Mouse (Mus musculus) lung, postnatal 0 days (tissue): ENCODE measurements around the gene Mast3. TPM values are rescaled to one million over a fixed set of nuclear protein-coding genes. Genes with fewer than 3 reads are reported as not detected.

ENCODE experiments used
- ATAC-seq: fragments of 200-750 bp; cut with Nextera tagmentation; 2 replicates; pipeline ENCODE4 v1.8.0; 2017; ENCODE audit warnings: moderate library complexity
- DNase-seq: peaks from one replicate; pipeline ENCODE4 v3.0.0-alpha.2; 2016; ENCODE audit warnings: low spot score
- H3K27ac ChIP-seq: fragments of 300-500 bp; sonication (generic); 2 replicates; pipeline ENCODE4 v1.5.1; 2014; ENCODE audit warnings: antibody characterized with exemption, mild to moderate bottlenecking, low read length, mixed read lengths
- H3K27me3 ChIP-seq: fragments of 300-500 bp; sonication (generic); replicated peaks from 2 replicates; pipeline ENCODE4 v1.6.1; 2014; ENCODE audit warnings: low read length, mixed read lengths; ENCODE audit not compliant: insufficient read depth
- H3K36me3 ChIP-seq: fragments of 300-500 bp; sonication (generic); 2 replicates; pipeline ENCODE4 v1.6.1; 2014; ENCODE audit warnings: low read length, mixed read lengths; ENCODE audit not compliant: insufficient read depth
- H3K4me1 ChIP-seq: fragments of 300-500 bp; sonication (generic); 2 replicates; pipeline ENCODE4 v1.6.1; 2014; ENCODE audit warnings: antibody characterized with exemption, low read depth, low read length, mixed read lengths; ENCODE audit not compliant: insufficient read depth
- H3K4me2 ChIP-seq: fragments of 300-500 bp; sonication (generic); replicated peaks from 2 replicates; pipeline ENCODE4 v1.6.1; 2014; ENCODE audit warnings: low read depth, mild to moderate bottlenecking, low read length, moderate library complexity, mixed read lengths
- H3K4me3 ChIP-seq: fragments of 300-500 bp; sonication (generic); 2 replicates; pipeline ENCODE4 v1.5.1; 2014; ENCODE audit warnings: low read depth, low read length
- H3K9ac ChIP-seq: fragments of 300-500 bp; sonication (generic); replicated peaks from 2 replicates; pipeline ENCODE4 v1.6.1; 2014; ENCODE audit warnings: low read depth, mild to moderate bottlenecking
- H3K9me3 ChIP-seq: fragments of 300-500 bp; sonication (generic); 2 replicates; pipeline ENCODE4 v1.6.1; 2016; ENCODE audit warnings: low read length, mixed read lengths
- CTCF ChIP-seq: IDR thresholded peaks from 2 replicates; pipeline ENCODE4 v1.5.1; 2016; ENCODE audit warnings: antibody characterized with exemption, mild to moderate bottlenecking
- EP300 ChIP-seq: IDR thresholded peaks from 2 replicates; pipeline ENCODE4 v1.6.1; 2016; ENCODE audit warnings: antibody characterized with exemption, mild to moderate bottlenecking, control low read depth
- WGBS: fragments of 180-500 bp; shearing (Covaris S2); extraction: QIAGEN DNeasy Blood & Tissue Kit; methylation state at CpG from one replicate; pipeline ENCODE4 v1.1.7; 2014; 5-methylcytosine and 5-hydroxymethylcytosine counted together
- microRNA-seq: library from miRNA; unstranded; fragments of <30 nt; microRNA quantifications from one replicate; pipeline ENCODE4, GENCODE M21; 2016
- polyA plus RNA-seq: library from polyadenylated mRNA; unstranded; fragments of >200 nt; fragmentation: Nextera tagmentation; extraction: Ambion mirVana; gene quantifications from 2 replicates; pipeline ENCODE4 v1.2.1, GENCODE M21; 2015

Gene Mast3
- polyA plus RNA-seq, 1 experiment from 2014 or later = 7.6 TPM

GRCm38 (mm10) chr8:70730956-70731355 is 73.9 kb downstream of the Mast3 start:
- no peak overlapping the region for H3K27ac ChIP-seq
- ATAC-seq = no peak
- H3K27me3 ChIP-seq = peaks cover 3% of the 10 kb centered on the region; the same call in 1 of the 2 replicates
- H3K36me3 ChIP-seq = no peaks in the 10 kb centered on the region
- TF ChIP-seq CTCF = no peak
- TF ChIP-seq EP300 = no peak
- no peaks in the 10 kb centered on the region; the same call in 1 of the 2 replicates for H3K4me1 ChIP-seq
- H3K9ac ChIP-seq = no peak overlapping the region
- no peak overlapping the region for H3K4me3 ChIP-seq
- no peak for DNase-seq
- 87% methylated on average over 4 of the region's 4 CpGs for WGBS
- H3K4me2 ChIP-seq = no peak overlapping the region
- no peaks in the 10 kb centered on the region for H3K9me3 ChIP-seq

GRCm38 (mm10) chr8:70729808-70730475 is 74.9 kb downstream of the Mast3 start:
- Histone ChIP-seq H3K27me3 (peaks cover 3% of the 10 kb centered on the region; the same call in 1 of the 2 replicates), H3K27ac (no peak overlapping the region)

More at GRCm38 (mm10) chr8:70729808-70730475, 74.9 kb downstream of the Mast3 start:
- H3K4me1 ChIP-seq = no peaks in the 10 kb centered on the region; the same call in 1 of the 2 replicates
- DNase-seq = peak; percentile 54
- H3K9me3 ChIP-seq = no peaks in the 10 kb centered on the region
- 0 out of 2 replicates have a peak overlapping the region, but pooled peaks have one; percentile 8 for H3K9ac ChIP-seq
- H3K36me3 ChIP-seq = no peaks in the 10 kb centered on the region
- 2% methylated on average over 34 of the region's 34 CpGs for whole genome bisulfite sequencing
- peak overlapping the region; percentile 44 for H3K4me2 ChIP-seq
- peak overlapping the region; percentile 17; the same call in 1 of the 2 replicates for H3K4me3 ChIP-seq
- TF ChIP-seq EP300 = no peak
- peak; percentile 56 for TF ChIP-seq CTCF
- peak; percentile 51 for ATAC-seq

Small RNAs within 50 kb of the gene (microRNA-seq; reads per million reads assigned to microRNA genes)
- gene Mir7240 = 0.98 reads per million

Other genes with a start within 250 kb of the Mast3 start
- 49.1 and 57.8 TPM in 2 replicates for gene Isyna1, start 210.7 kb downstream of the Mast3 start, polyA plus RNA-seq
- 117 and 125 TPM in 2 replicates for gene Ssbp4, start 196.2 kb downstream of the Mast3 start, polyA plus RNA-seq
- 4.2 TPM in 2 replicates for gene Lrrc25, start 188.9 kb downstream of the Mast3 start, polyA plus RNA-seq
- 1.3 and 2.3 TPM in 2 replicates for gene Gdf15, start 172.6 kb downstream of the Mast3 start, polyA plus RNA-seq
- gene Pgpep1, start 144.7 kb downstream of the Mast3 start, polyA plus RNA-seq = 32.9 and 34.4 TPM in 2 replicates
- 95.9 and 104 TPM in 2 replicates for gene Lsm4, start 131.8 kb downstream of the Mast3 start, polyA plus RNA-seq
- 107 and 109 TPM in 2 replicates for gene Jund, start 106.1 kb downstream of the Mast3 start, polyA plus RNA-seq
- gene Iqcn, start 101.6 kb downstream of the Mast3 start, polyA plus RNA-seq = 0.04 and 0.07 TPM in 2 replicates
- gene Gm3336, start 86.5 kb downstream of the Mast3 start, polyA plus RNA-seq = 0.50 and 0.54 TPM in 2 replicates
- 0.93 and 2.0 TPM in 2 replicates for gene Pde4c, start 81.3 kb downstream of the Mast3 start, polyA plus RNA-seq
- 17.6 and 28.6 TPM in 2 replicates for gene Rab3a, start 50.4 kb downstream of the Mast3 start, polyA plus RNA-seq
- 57.4 and 88.8 TPM in 2 replicates for gene Mpv17l2, start 44.1 kb downstream of the Mast3 start, polyA plus RNA-seq
- gene Pik3r2, start 28.3 kb downstream of the Mast3 start, polyA plus RNA-seq = 28.0 and 30.5 TPM in 2 replicates
- gene Il12rb1, start 3.4 kb upstream of the Mast3 start, polyA plus RNA-seq = 0.13 and 0.16 TPM in 2 replicates
- 9.4 and 10.7 TPM in 2 replicates for gene Arrdc2, start 34.7 kb upstream of the Mast3 start, polyA plus RNA-seq
- gene Kcnn1, start 58.2 kb upstream of the Mast3 start, polyA plus RNA-seq = 0.24 and 0.25 TPM in 2 replicates
- 63.7 and 68.5 TPM in 2 replicates for gene Ccdc124, start 68.9 kb upstream of the Mast3 start, polyA plus RNA-seq
- 0.12 and 0.13 TPM in 2 replicates for gene Slc5a5, start 87.7 kb upstream of the Mast3 start, polyA plus RNA-seq
- gene Rpl18a, start 92.4 kb upstream of the Mast3 start, polyA plus RNA-seq = 3,759 and 4,424 TPM in 2 replicates
- 22.7 and 25.5 TPM in 2 replicates for gene Map1s, start 100.9 kb upstream of the Mast3 start, polyA plus RNA-seq